8 mouse cellular contexts compared by ENCODE assay signal in the genomic region with DNA sequence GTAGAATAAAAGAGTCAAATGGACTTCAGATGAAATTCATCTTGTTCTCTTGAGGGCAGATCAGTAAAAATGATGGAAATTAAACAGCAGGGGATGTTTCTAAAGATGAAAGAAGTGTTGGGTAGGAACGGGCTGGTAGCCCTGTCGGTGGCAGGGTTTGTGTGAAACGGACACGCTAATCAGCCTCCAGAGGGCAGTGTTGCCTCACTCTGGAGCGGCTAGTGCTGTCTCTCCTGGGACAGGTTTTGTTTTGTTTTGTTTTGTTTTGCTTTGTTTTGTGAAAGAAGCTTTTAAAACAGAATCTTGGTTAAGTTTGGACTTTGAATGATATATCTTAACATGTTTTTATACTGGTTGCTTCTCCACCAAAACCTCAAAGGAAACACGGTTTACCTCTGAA. TPM values are rescaled to one million over a fixed set of nuclear protein-coding genes. Genes with fewer than 3 reads are reported as not detected.
DNase-seq lines count a peak whose midpoint lies in the region; ATAC-seq and TF ChIP-seq lines count a peak whose summit lies in the region.

No protein-coding gene starts in this region.

- no peak overlapping the region for H3K27ac ChIP-seq in embryonic facial prominence, embryonic 11.5 days (replicated peaks; ENCODE audit: low read depth, low read length)
- no peak overlapping the region for H3K27ac ChIP-seq in heart, postnatal 0 days (ENCODE audit: low read depth)
- no peak overlapping the region for H3K27ac ChIP-seq in neural tube, embryonic 14.5 days (ENCODE audit: low read depth, low read length)

- peak; percentile 70 to 82 for DNase-seq in CD8-positive naive resting alpha-beta T cell, adult 2 months (ENCODE audit: low read depth in 2 of 2, low spot score in 2 of 2)
- DNase-seq in adrenal gland, postnatal 4 days (ENCODE audit: low spot score in 2 of 2) = peak; percentile 49 to 54
- DNase-seq in embryonic facial prominence, embryonic 11.5 days (ENCODE audit: low spot score) = peak; percentile 84
- DNase-seq in heart, postnatal 0 days (ENCODE audit: low spot score) = peak; percentile 69
- peak; percentile 81 to 93 for DNase-seq in kidney, postnatal 36 days
- peak; percentile 68 to 75 for DNase-seq in lung, adult 18-20 months
- peak; percentile 56 for DNase-seq in testis, postnatal 14 days (ENCODE audit: low spot score)

- WGBS in embryonic facial prominence, embryonic 11.5 days = 15% methylated on average over 6 of the region's 6 CpGs
- 14% methylated on average over 6 of the region's 6 CpGs for WGBS in heart, postnatal 0 days
- 14% methylated on average over 6 of the region's 6 CpGs for WGBS in neural tube, embryonic 14.5 days

- H3K9me3 ChIP-seq in embryonic facial prominence, embryonic 11.5 days (replicated peaks; ENCODE audit: control insufficient read depth, low read length) = no peaks in the 10 kb centered on the region
- H3K9me3 ChIP-seq in heart, postnatal 0 days (replicated peaks; ENCODE audit: control insufficient read depth, low read length) = no peaks in the 10 kb centered on the region
- no peaks in the 10 kb centered on the region for H3K9me3 ChIP-seq in neural tube, embryonic 14.5 days (ENCODE audit: control insufficient read depth, low read length)

- no peak for TF ChIP-seq EP300 in heart, postnatal 0 days (IDR thresholded peaks at IDR 0.05; ENCODE audit: low read depth)

- no peak overlapping the region for H3K4me3 ChIP-seq in embryonic facial prominence, embryonic 11.5 days (ENCODE audit: low read depth, low read length)
- no peak overlapping the region for H3K4me3 ChIP-seq in heart, postnatal 0 days (ENCODE audit: low read depth, low read length)
- no peak overlapping the region for H3K4me3 ChIP-seq in neural tube, embryonic 14.5 days (ENCODE audit: low read depth, low read length)

- ATAC-seq in embryonic facial prominence, embryonic 11.5 days (replicated peaks; ENCODE audit: insufficient number of reproducible peaks, low FRiP score, low TSS enrichment, low read depth) = no peak
- ATAC-seq in heart, postnatal 0 days (ENCODE audit: insufficient read depth, low read depth) = peak; percentile 61; the same call in 1 of the 2 replicates
- ATAC-seq in neural tube, embryonic 14.5 days (ENCODE audit: low read depth) = peak; percentile 79

- no peaks in the 10 kb centered on the region for H3K4me1 ChIP-seq in embryonic facial prominence, embryonic 11.5 days (ENCODE audit: control insufficient read depth, insufficient read depth, low read length)
- H3K4me1 ChIP-seq in heart, postnatal 0 days (ENCODE audit: control insufficient read depth, insufficient read depth) = peaks cover 9% of the 10 kb centered on the region; the same call in 1 of the 2 replicates
- no peaks in the 10 kb centered on the region for H3K4me1 ChIP-seq in neural tube, embryonic 14.5 days (ENCODE audit: control insufficient read depth, insufficient read depth, low read length)

- peak; percentile 92 for TF ChIP-seq CTCF in heart, postnatal 0 days (IDR thresholded peaks at IDR 0.05; ENCODE audit: low read depth)

- no peak overlapping the region for H3K9ac ChIP-seq in embryonic facial prominence, embryonic 11.5 days (replicated peaks; ENCODE audit: low read length)
- H3K9ac ChIP-seq in heart, postnatal 0 days (replicated peaks; ENCODE audit: low read depth, low read length) = no peak overlapping the region
- H3K9ac ChIP-seq in neural tube, embryonic 14.5 days (replicated peaks; ENCODE audit: low read depth, low read length) = no peak overlapping the region

- H3K27me3 ChIP-seq in embryonic facial prominence, embryonic 11.5 days (ENCODE audit: control insufficient read depth, insufficient read depth, low read length) = no peaks in the 10 kb centered on the region
- H3K27me3 ChIP-seq in heart, postnatal 0 days (ENCODE audit: control insufficient read depth, insufficient read depth, low read length) = 0 out of 2 replicates have a peak, but pooled peaks cover 2% of the 10 kb centered on the region
- 0 out of 2 replicates have a peak, but pooled peaks cover 3% of the 10 kb centered on the region for H3K27me3 ChIP-seq in neural tube, embryonic 14.5 days (ENCODE audit: control insufficient read depth, insufficient read depth, low read length)

- no peak overlapping the region for H3K4me2 ChIP-seq in embryonic facial prominence, embryonic 11.5 days (ENCODE audit: low read depth, low read length)
- no peak overlapping the region for H3K4me2 ChIP-seq in heart, postnatal 0 days (ENCODE audit: low read depth, low read length)
- H3K4me2 ChIP-seq in neural tube, embryonic 14.5 days (ENCODE audit: low read depth, low read length) = no peak overlapping the region

- no peaks in the 10 kb centered on the region for H3K36me3 ChIP-seq in embryonic facial prominence, embryonic 11.5 days (replicated peaks; ENCODE audit: control insufficient read depth, insufficient read depth, low read depth, low read length)
- no peaks in the 10 kb centered on the region; the same call in 1 of the 2 replicates for H3K36me3 ChIP-seq in heart, postnatal 0 days (replicated peaks; ENCODE audit: control insufficient read depth, insufficient read depth, low read length)
- no peaks in the 10 kb centered on the region for H3K36me3 ChIP-seq in neural tube, embryonic 14.5 days (ENCODE audit: control insufficient read depth, insufficient read depth, low read length)

RNA-seq across cellular contexts. Expression of a gene that starts 7.4 kb away (rescaled TPM):
- total RNA-seq in adrenal gland, postnatal 4 days (2021) = 1 to 10 TPM; 2.0 to 3.1 TPM
- 1.5 TPM in 2 replicates for polyA plus RNA-seq in embryonic facial prominence, embryonic 11.5 days (2014; fragmentation: Nextera tagmentation; extraction: Ambion mirVana)
- 3.0 and 9.0 TPM in 2 replicates for total RNA-seq in heart, postnatal 0 days (2014; rRNA removed; ENCODE audit: low replicate concordance)
- polyA plus RNA-seq in heart, postnatal 0 days (2015; fragmentation: Nextera tagmentation; extraction: Ambion mirVana) = 4.3 and 5.0 TPM in 2 replicates
- 5.8 and 5.9 TPM in 2 replicates for polyA plus RNA-seq in neural tube, embryonic 14.5 days (2014; fragmentation: Nextera tagmentation; extraction: Ambion mirVana)

RNA-seq across cellular contexts. Expression of a gene that starts 51.2 kb away (rescaled TPM):
- 10 to 100 TPM; 47.3 to 55.2 TPM for total RNA-seq in adrenal gland, postnatal 4 days (2021)
- 50.7 and 53.9 TPM in 2 replicates for polyA plus RNA-seq in embryonic facial prominence, embryonic 11.5 days (2014; fragmentation: Nextera tagmentation; extraction: Ambion mirVana)
- total RNA-seq in heart, postnatal 0 days (2014; rRNA removed; ENCODE audit: low replicate concordance) = 13.3 and 33.6 TPM in 2 replicates
- polyA plus RNA-seq in heart, postnatal 0 days (2015; fragmentation: Nextera tagmentation; extraction: Ambion mirVana) = 32.9 and 35.7 TPM in 2 replicates
- 58.6 and 63.3 TPM in 2 replicates for polyA plus RNA-seq in neural tube, embryonic 14.5 days (2014; fragmentation: Nextera tagmentation; extraction: Ambion mirVana)
